Mouse (Mus musculus) retina, embryonic 14.5 days (tissue): ENCODE results near the gene Fbln1.

Experiments used
- DNase-seq: peaks from one replicate; pipeline ENCODE4 v3.0.0-alpha.2; 2015; ENCODE audit warnings: low spot score

Gene Fbln1

GRCm38 (mm10) chr15:85238821-85239745 is 33.3 kb downstream of the Fbln1 start:
- no peak for DNase-seq

- no peak for DNase-seq
These were observed 34.3 kb downstream of the Fbln1 start for GRCm38 (mm10) chr15:85240086-85240485.

GRCm38 (mm10) chr15:85241856-85242255 is 36.1 kb downstream of the Fbln1 start:
- no peak for DNase-seq

GRCm38 (mm10) chr15:85244414-85245161 is 38.8 kb downstream of the Fbln1 start:
- no peak for DNase-seq

- no peak for DNase-seq
These were observed 39.7 kb downstream of the Fbln1 start for GRCm38 (mm10) chr15:85245241-85246010.

GRCm38 (mm10) chr15:85246016-85246415 is 40.3 kb downstream of the Fbln1 start:
- DNase-seq, result no peak

- DNase-seq, result no peak
These were observed 41.2 kb downstream of the Fbln1 start for GRCm38 (mm10) chr15:85246936-85247335.

GRCm38 (mm10) chr15:85248311-85248710 is 42.6 kb downstream of the Fbln1 start:
- no peak for DNase-seq

- peak; percentile 88 for DNase-seq
These were observed 43.5 kb downstream of the Fbln1 start for GRCm38 (mm10) chr15:85249252-85249651.

GRCm38 (mm10) chr15:85250436-85250835 is 44.7 kb downstream of the Fbln1 start:
- DNase-seq, result no peak

- DNase-seq, result no peak
These were observed 46.7 kb downstream of the Fbln1 start for GRCm38 (mm10) chr15:85252476-85252875.

- DNase-seq, result peak; percentile 73
These were observed 52.2 kb downstream of the Fbln1 start for GRCm38 (mm10) chr15:85257775-85258429.

GRCm38 (mm10) chr15:85262805-85263204 is 57.1 kb downstream of the Fbln1 start:
- no peak for DNase-seq

GRCm38 (mm10) chr15:85266729-85267434 is 61.1 kb downstream of the Fbln1 start:
- DNase-seq, result peak; percentile 97

- DNase-seq, result no peak
These were observed 62.1 kb downstream of the Fbln1 start for GRCm38 (mm10) chr15:85267891-85268290.

GRCm38 (mm10) chr15:85272988-85273387 is 67.2 kb downstream of the Fbln1 start:
- DNase-seq, result no peak

GRCm38 (mm10) chr15:85277221-85277620 is 71.5 kb downstream of the Fbln1 start:
- no peak for DNase-seq

- DNase-seq, result peak; percentile 67
These were observed 73.2 kb downstream of the Fbln1 start for GRCm38 (mm10) chr15:85278986-85279385.

GRCm38 (mm10) chr15:85282021-85282420 is 76.3 kb downstream of the Fbln1 start:
- DNase-seq, result no peak

- DNase-seq, result no peak
These were observed 78.9 kb downstream of the Fbln1 start for GRCm38 (mm10) chr15:85284651-85285050.

GRCm38 (mm10) chr15:85294632-85295031 is 88.9 kb downstream of the Fbln1 start:
- no peak for DNase-seq
